Mouse (Mus musculus) 3T3-L1 (cell line): Measurements from ENCODE around the gene Abhd10.

Experiments
- DNase-seq: peaks from one replicate; pipeline ENCODE4 v3.0.0-alpha.2; 2015; ENCODE audit warnings: low read depth, low spot score

The Abhd10 gene

DNA sequence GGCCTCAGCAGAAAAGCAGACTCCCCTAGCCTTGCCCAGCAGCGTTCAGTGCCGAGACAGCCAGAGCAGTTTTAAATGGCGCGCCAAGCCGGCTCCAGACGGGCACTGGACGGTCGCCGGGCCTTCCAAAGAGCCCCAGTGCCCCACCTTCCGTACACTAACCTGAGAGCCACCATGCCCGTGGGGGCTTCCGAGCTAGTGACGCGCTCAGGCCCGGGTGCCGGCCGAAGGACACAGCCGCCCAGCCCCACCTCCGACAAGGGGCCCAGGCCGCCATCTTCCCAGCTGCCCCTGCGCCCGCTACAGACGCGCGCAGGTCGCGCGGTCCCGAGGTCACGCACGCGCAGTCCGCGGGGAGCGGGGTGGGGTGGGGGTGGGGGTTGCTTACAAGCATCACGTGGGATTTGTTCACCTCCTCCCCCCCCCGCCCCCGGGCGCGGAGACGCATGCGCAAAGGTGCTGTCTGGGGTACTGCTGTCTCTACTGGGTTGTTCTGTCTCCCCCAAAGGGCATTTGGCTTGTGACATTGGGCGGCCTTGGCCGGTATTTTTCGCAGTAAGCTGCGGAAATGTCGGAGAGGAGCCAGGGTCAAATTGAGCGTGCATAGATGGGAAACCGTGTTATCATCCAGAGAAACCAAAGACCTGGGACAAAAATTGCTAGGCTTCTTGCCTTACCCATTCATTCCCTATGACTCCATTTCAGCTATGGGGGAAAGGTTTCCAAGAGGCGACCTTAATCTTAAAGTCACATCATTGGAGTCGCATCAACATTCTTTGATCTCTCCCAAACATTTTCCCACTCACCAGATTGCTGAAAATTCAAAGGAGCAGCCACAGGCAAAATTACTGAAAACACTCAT, at the start of gene Abhd10:
TSS of gene Abhd10 (minus strand) at position 341 of the 862 bp plus-strand sequence.
- DNase-seq, result peak; percentile 90

DNA sequence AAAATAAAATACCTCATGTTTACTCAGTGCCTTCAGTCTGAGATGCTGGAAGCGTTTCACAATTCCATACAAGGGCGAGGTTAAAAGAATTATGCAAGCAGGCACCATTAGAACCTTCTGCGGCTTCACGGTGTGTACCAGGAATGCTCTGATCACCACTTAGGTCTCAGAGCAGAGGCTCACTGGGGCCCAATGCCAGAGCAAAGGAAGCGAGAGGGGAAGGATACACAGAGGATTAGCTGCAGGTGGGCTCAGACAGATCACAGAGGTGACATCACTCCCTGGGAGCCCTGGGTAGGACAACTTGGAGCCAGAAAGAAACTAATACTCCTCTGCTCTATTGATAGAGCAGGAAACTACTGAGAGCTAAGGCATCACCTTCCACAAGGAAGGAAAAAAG, 48.5 kb upstream of the Abhd10 start:
- no peak for DNase-seq

GRCm38 (mm10) chr16:45789311-45789710, 46.6 kb upstream of the Abhd10 start:
- no peak for DNase-seq

GRCm38 (mm10) chr16:45787650-45788049, 44.9 kb upstream of the Abhd10 start:
- DNase-seq, result no peak

DNA sequence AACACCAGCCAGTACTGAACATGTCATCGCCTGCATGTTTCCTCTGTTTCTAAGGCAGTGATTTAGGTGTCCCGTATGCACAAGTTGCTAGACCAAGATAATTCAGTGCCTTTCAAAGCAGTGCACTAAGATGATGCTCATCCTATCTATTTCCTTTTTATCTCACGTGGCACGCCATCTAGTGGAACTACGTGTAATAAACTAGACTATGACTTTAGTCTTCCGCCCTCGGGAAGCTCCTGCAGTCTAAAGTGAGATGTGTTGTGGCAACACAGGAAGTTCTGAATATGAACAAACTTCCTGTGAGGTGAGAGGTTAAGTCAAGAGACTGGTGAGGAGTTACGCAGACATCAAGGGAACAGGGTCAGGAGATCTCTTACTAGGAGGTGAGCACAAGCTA, 43.9 kb upstream of the Abhd10 start:
- peak; percentile 40 for DNase-seq

GRCm38 (mm10) chr16:45780001-45780400, 37.2 kb upstream of the Abhd10 start:
- no peak for DNase-seq

DNA sequence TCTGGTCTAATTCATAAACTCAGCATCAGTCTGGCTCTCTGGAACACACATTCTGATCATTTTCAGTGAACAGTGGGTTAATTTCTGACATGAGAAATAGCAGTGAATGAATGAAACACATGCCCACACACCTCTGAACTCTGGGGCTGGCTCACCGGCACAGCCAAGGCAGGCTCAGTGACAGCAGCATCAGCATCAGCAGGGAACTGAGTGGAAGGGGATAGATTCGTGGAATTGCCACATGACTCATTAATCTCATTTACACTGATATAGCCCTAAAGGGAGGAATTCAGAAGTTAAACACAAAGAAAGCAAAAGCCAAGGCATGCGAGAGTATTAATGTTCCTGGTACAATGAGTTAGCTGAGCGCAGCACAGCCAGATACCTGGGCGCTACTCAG, 32.1 kb upstream of the Abhd10 start:
- DNase-seq, result no peak

DNA sequence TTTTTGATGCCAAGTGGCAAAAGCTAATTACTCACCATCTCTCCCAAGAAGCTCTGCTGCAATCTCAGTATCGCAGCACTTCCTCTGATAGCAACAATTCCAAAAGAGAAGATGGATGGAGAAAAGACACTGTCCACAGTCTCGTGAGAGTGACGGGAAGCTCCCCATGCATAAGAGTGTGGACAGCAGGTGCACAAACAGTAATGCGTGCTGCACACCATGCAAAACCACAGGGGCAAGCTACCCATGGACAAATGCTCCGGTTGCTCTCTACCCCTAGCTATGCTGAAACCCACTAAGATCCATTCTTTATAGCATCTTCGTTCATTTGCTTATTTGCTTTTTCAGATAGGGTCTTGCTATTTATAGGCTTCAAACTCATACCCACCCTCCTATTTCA, 28.2 kb upstream of the Abhd10 start:
- DNase-seq, result no peak

DNA sequence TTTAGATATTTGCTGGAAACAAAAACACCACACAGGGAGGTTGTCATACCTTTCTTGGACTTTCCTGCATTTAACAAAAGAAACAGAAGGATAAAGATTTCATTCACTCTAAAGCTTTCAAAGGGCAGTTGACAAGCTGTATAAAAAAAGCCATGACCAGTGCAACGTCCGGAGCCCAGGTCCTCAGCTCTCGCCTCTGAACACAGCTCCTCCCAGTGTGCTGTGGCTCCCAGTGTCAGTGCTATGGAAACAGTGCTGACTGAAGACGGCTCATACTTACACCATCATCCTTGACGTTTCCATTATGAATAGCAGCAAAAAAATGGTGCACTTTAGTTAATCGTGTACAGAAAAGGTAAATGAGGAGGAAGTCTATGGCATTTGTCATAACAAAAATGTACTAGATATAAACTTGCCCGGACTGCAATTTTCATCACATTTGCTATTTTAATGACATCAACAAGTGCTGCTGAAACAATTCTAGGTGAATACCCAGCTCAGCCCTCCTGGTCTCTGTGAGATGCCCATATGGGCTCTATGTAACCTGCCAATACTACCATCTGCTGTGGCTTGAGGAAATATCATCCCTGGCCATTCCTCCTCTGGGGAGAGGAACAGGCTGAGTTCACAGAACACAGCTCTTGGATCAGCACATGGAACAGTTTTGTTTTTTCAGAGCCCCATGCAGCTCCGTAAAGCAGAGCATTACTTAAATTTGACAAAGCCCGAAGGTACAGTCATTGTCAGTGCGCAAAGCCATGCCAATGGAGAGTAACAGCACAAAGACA, 25.3 kb upstream of the Abhd10 start:
- DNase-seq, result no peak

DNA sequence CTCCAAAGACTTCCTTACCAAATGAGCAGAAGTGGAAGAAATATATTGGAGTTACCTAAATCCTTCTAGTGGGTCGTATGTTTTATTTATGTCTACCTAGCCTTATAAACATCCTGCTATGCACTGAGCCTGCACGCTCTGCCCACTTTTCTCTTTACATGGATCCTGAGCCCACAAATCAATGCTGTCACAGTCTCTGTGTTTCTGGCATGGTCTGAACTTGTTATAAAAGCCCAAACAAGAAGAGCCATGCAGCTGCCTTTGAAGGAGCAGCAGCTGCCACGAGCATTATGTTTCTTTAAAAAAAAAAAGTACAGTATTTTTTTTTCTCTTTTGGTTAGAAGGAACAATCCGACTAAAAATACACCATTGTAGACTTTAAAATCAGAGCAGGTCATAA, 24.7 kb upstream of the Abhd10 start:
- DNase-seq, result no peak

GRCm38 (mm10) chr16:45765801-45766494, 23.2 kb upstream of the Abhd10 start:
- no peak for DNase-seq

DNA sequence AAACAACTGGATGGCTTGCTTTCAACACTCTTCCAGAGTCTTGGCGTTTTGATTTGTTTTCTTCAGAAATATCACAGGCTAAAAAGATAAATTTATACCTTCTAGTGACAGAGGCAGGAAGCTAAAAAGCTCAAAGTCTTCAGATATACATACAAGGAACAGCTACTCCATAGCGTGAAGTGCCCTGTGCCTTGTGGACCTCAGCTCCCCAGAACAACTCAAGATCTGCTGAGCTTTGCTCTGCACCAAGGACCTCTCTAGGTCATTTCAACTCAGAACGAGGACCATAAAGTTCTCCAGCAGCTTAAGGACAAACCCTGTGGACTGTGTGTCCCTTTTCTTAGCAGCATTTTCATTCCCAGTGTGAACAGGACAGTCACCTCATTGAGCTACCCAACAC, 22.3 kb upstream of the Abhd10 start:
- no peak for DNase-seq

- DNase-seq, result peak; percentile 23
Observed at GRCm38 (mm10) chr16:45762859-45763505, 20.2 kb upstream of the Abhd10 start.

- peak; percentile 68 for DNase-seq
Observed at GRCm38 (mm10) chr16:45761425-45761824, 18.7 kb upstream of the Abhd10 start.

GRCm38 (mm10) chr16:45758726-45759269, 16.0 kb upstream of the Abhd10 start:
- DNase-seq, result no peak

- no peak for DNase-seq
Observed at GRCm38 (mm10) chr16:45757421-45758078, 14.8 kb upstream of the Abhd10 start.

DNA sequence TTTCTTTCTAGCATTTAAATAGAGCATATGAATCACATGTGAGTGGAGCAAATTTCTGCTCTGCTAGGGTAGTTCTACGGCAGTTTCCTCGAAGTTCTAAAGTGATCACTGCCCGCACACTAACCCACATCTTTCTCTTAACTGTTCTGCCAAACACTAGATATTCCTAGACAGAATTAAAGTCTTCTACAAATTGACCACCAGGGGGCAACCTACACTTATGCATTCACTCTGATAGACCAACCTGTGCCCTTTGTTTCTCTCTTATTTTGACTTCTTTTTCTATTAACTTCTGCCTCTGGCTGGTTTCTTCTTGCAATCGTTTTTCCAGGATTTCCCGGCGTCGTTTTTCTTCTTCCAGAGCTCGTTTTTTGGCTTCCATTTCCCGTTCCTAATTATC, 14.1 kb upstream of the Abhd10 start:
- peak; percentile 91 for DNase-seq

- DNase-seq, result peak; percentile 59
Observed at GRCm38 (mm10) chr16:45743591-45744144, 913 bp upstream of the Abhd10 start.

DNA sequence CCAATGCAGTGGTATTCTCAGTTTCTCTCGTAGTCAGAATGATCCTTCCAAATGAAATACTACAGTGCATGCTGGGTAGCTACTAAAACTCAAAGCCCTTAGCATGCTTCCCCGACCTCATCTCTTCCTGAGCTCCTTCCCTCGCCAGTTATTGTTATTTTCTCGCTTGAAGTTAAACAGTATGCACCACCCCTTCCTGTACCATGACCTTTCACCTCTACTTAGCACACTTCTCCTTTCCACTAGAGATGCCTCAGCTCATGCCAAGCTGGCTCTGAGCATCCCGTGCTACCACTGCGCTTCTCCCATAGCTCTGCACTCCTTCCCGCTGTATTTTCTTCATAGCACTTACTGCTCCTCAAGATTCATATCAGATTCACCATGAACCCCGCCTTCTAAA, 4.9 kb downstream of the Abhd10 start:
- DNase-seq, result no peak

- no peak for DNase-seq
Observed at GRCm38 (mm10) chr16:45736724-45737123, 6.0 kb downstream of the Abhd10 start.

DNA sequence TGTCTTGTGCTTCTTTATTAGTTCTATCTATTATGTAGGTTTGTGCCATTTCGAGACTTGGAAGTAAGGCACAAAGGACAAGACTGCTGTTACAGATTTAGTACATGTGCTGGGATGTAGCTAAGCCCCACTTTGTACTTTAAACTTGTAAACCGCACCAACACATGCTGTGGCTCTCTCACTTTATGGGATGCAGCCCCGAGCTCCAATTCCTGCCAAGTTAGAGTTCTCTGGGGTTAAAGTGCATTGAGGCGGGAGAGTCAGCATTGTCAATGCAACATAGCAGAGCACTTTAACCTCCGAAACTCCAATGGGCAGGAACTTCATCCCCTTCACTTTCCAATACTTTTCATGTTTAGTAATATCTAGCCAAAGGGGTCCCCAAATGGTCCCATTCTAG, 13.6 kb downstream of the Abhd10 start:
- DNase-seq, result no peak
